Mouse (Mus musculus) bone marrow, adult 2 months (tissue): ENCODE data around the gene Orm3.

Source experiments
- CTCF ChIP-seq: fragments of 200-500 bp; IDR thresholded peaks from 2 replicates; pipeline ENCODE4 v1.5.1; 2011; ENCODE audit warnings: low read length, control low read depth; ENCODE audit not compliant: control insufficient read depth, insufficient read depth
- POLR2A ChIP-seq: fragments of 200-500 bp; IDR thresholded peaks from 2 replicates; pipeline ENCODE4 v1.6.1; 2011; ENCODE audit warnings: low read depth, mild to moderate bottlenecking, control low read depth, low read length, borderline replicate concordance; ENCODE audit not compliant: control insufficient read depth

DNA sequence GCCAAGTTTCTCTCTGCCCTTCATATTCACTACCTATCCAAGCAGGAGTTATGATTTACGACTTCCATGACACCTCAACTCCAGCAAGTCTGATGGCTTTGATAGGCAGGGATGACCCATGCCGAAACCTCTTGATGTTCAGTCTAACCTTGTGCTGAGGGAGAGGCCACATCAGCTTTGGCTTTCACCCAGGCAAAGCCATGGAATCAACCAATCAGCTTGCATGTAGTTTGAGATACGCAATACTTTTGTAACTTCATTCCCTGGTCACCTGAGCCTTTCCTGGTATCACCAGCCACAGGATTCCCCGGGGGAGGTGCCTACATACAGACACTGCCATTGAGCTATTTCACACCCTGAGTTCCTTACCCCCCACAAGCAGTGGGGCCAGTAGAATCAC lies 9.3 kb upstream of the Orm3 start:
- TF ChIP-seq CTCF = no peak
- no peak for TF ChIP-seq POLR2A
